Mouse (Mus musculus): Measurements from ENCODE around the gene Bcl11a. TPM values are rescaled to one million over a fixed set of nuclear protein-coding genes. Genes with fewer than 3 reads are reported as not detected.

Bcl11a gene
- polyA plus RNA-seq, 1 experiment, result 89.4 TPM

DNA sequence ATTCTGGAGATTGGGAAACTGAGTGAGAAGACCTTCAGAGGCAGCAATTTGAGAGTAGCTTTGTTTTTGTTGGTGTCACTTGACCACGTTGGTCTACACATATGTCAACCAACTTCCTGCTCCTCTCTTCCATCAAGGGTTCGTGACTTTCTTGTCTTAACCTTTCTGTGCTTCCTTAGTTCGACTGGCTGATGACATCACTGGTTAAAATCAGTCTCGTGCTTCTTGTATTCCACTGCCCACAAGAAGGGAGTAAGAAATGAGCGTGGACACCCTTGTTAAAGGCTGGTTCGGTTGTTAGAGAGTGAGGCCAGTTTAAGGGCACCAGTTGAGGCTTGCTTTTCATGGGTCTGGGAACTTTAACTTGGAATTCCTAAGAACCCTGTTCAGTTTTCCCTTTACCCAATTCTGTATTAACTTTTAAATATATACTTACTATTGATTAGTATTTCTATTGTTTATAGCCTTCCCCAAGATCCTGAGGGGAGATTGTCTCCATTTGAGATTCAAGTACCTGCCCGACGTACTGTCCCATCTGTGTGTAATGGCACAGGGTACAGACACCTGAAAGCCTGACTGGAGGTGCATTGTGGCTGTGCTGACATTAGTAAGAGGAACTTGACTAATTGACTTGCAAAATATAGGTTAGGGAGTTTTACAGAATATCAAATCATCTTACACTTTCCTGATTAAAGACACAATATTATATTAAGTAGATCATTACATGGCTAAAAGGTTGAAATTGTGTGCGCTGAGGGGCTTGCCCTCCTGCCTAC is 60.9 kb downstream of the Bcl11a start:
- 76% methylated on average over 9 of the region's 9 CpGs for WGBS
- Histone ChIP-seq H3K4me1 (ENCODE audit: control insufficient read depth, insufficient read depth, low read length) (peaks cover 20% of the 10 kb centered on the region), H3K27ac (ENCODE audit: insufficient read depth, low read depth, low read length) (no peak overlapping the region), H3K4me3 (ENCODE audit: insufficient read depth, low read depth, low read length) (no peak overlapping the region)
- TF ChIP-seq CTCF (IDR thresholded peaks at IDR 0.05; ENCODE audit: insufficient read depth, low read depth, low read length), result no peak
- TF ChIP-seq POLR2A (IDR thresholded peaks at IDR 0.05; ENCODE audit: insufficient read depth, low read depth, low read length), result no peak

DNA sequence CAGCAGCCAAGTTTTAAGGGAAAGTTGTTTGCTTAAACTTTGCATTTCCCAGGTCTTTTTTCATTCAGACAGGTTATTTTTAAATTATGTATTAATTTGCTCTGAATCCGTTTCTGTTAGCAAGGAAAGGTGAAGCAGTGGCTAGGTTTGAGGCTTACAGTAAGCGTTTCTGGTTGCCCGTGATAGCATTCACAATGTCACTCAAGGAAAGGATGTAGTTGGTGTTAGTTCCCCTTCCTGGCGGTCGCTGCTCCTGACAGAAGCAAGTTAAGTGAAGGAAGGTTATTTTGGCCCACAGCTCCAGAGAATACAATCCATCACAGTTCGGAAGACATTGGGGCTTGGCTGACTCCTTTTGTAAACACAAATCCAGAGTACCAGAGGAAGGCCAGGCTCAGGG is 61.6 kb downstream of the Bcl11a start:
- 73% methylated on average over 6 of the region's 6 CpGs for WGBS
- TF ChIP-seq CTCF (IDR thresholded peaks at IDR 0.05; ENCODE audit: insufficient read depth, low read depth, low read length), result no peak
- no peak for TF ChIP-seq POLR2A (IDR thresholded peaks at IDR 0.05; ENCODE audit: insufficient read depth, low read depth, low read length)
- H3K27ac ChIP-seq (ENCODE audit: insufficient read depth, low read depth, low read length), result no peak overlapping the region
- no peak overlapping the region for H3K4me3 ChIP-seq (ENCODE audit: insufficient read depth, low read depth, low read length)
- H3K4me1 ChIP-seq (ENCODE audit: control insufficient read depth, insufficient read depth, low read length), result peaks cover 23% of the 10 kb centered on the region

DNA sequence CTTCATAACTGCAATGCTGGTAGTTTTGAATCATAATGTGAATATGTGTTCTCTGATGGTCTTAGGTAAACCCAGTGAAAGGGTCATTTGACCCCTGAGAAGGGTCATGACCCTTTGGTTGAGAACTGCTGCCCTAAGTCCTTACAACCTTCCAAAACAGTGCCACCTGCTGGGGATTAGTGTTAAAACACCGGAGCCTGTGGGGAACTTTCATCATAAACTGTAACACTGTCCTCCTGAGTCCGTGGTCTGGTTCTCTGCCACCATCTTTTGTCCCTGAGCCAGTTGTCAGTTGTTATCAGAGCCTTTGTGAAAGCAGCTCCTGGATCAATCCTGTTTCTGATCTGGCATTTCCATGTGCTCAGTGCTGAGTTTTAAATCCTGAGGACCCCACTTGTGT is 62.1 kb downstream of the Bcl11a start:
- 83% methylated on average over 2 of the region's 2 CpGs for WGBS
- no peak overlapping the region for H3K27ac ChIP-seq (ENCODE audit: insufficient read depth, low read depth, low read length)
- no peak overlapping the region for H3K4me3 ChIP-seq (ENCODE audit: insufficient read depth, low read depth, low read length)
- H3K4me1 ChIP-seq (ENCODE audit: control insufficient read depth, insufficient read depth, low read length), result peaks cover 27% of the 10 kb centered on the region
- TF ChIP-seq CTCF (IDR thresholded peaks at IDR 0.05; ENCODE audit: insufficient read depth, low read depth, low read length) (no peak), POLR2A (IDR thresholded peaks at IDR 0.05; ENCODE audit: insufficient read depth, low read depth, low read length) (no peak)

DNA sequence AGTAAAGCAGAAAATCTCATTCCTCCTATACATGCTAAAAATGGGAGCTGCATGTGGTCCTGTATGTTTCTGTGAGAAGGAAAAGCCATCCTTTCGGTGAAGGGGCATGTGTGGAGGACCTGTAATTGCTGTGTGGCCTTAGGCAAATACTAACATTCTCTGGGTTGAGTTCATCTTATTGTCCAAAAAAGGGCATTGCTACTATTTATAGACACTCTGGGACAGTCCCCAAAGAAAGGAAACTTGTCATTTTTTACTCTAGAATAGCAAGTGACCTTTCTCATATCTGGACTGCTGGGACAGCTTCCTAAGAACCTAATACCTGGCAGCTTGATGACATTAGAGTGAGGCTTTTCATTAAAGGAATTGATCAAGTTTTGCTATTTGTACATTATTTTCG is 63.1 kb downstream of the Bcl11a start:
- TF ChIP-seq CTCF (IDR thresholded peaks at IDR 0.05; ENCODE audit: insufficient read depth, low read depth, low read length), result no peak
- WGBS, result 75% methylated on average over 2 of the region's 2 CpGs
- Histone ChIP-seq H3K4me1 (ENCODE audit: control insufficient read depth, insufficient read depth, low read length) (peaks cover 35% of the 10 kb centered on the region), H3K4me3 (ENCODE audit: insufficient read depth, low read depth, low read length) (no peak overlapping the region), H3K27ac (ENCODE audit: insufficient read depth, low read depth, low read length) (no peak overlapping the region)

DNA sequence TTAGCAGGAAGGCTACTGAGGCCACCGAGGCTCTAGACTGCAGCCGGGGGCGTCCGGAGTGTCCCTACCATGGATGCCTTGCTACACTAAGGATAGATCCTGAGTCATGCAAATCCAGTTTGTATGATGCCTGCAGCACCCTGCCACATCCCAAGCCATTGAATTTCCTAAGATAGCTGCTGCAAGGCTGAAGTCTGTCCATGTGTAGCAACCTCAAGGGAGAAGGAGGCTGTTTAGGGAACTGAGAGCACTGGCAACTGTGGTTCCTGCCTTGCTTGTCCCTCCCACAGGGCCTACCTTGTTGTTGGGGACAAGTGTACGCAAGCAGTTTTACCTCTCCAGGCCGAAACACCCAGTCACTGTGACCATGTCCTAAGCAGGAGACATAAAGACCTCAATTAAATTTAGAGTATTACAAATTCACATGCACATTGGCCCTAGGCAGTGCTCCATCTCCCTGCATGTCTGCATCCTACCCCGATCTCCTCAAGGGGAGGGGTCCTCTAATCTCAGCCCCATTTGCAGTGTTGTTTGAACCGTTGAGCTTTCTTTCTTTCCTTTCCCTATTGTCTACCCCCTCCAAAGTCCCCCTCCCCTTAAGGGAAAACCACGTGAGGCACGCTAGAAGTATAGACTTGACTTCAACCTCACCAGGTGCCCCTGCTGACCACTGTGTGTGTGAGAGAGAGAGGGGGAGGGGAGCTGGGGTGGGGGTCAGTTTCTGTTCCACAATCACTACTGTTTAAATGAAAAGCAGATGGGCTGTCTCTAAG is 63.8 kb downstream of the Bcl11a start:
- Histone ChIP-seq H3K4me3 (ENCODE audit: insufficient read depth, low read depth, low read length) (no peak overlapping the region), H3K27ac (ENCODE audit: insufficient read depth, low read depth, low read length) (no peak overlapping the region), H3K4me1 (ENCODE audit: control insufficient read depth, insufficient read depth, low read length) (peaks cover 35% of the 10 kb centered on the region)
- 52% methylated on average over 10 of the region's 10 CpGs for WGBS
- TF ChIP-seq CTCF (IDR thresholded peaks at IDR 0.05; ENCODE audit: insufficient read depth, low read depth, low read length) (no peak), POLR2A (IDR thresholded peaks at IDR 0.05; ENCODE audit: insufficient read depth, low read depth, low read length) (no peak)

DNA sequence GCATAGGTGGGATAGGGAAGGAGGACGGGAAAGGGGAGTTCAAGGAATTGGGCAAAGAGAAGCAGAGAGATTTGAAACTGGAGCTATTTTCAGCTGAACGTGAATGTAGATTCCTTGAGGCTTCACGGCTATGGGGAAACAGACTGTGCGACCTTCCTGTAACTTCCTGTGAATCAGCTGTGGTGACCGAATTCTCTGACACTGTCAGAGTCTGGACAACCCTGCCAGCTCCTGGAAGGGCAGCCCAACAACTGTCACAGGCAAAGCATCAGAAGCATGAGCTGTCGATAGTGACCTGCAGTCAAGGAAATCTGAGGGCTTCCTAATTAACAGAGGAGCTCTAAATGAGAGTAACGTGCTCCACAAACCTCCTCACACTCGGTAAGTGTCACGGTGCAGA is 64.5 kb downstream of the Bcl11a start:
- H3K27ac ChIP-seq (ENCODE audit: insufficient read depth, low read depth, low read length), result no peak overlapping the region
- 29% methylated on average over 9 of the region's 9 CpGs for WGBS
- TF ChIP-seq CTCF (IDR thresholded peaks at IDR 0.05; ENCODE audit: insufficient read depth, low read depth, low read length), result no peak
- no peak for TF ChIP-seq POLR2A (IDR thresholded peaks at IDR 0.05; ENCODE audit: insufficient read depth, low read depth, low read length)
- H3K4me3 ChIP-seq (ENCODE audit: insufficient read depth, low read depth, low read length), result no peak overlapping the region
- H3K4me1 ChIP-seq (ENCODE audit: control insufficient read depth, insufficient read depth, low read length), result peaks cover 38% of the 10 kb centered on the region

DNA sequence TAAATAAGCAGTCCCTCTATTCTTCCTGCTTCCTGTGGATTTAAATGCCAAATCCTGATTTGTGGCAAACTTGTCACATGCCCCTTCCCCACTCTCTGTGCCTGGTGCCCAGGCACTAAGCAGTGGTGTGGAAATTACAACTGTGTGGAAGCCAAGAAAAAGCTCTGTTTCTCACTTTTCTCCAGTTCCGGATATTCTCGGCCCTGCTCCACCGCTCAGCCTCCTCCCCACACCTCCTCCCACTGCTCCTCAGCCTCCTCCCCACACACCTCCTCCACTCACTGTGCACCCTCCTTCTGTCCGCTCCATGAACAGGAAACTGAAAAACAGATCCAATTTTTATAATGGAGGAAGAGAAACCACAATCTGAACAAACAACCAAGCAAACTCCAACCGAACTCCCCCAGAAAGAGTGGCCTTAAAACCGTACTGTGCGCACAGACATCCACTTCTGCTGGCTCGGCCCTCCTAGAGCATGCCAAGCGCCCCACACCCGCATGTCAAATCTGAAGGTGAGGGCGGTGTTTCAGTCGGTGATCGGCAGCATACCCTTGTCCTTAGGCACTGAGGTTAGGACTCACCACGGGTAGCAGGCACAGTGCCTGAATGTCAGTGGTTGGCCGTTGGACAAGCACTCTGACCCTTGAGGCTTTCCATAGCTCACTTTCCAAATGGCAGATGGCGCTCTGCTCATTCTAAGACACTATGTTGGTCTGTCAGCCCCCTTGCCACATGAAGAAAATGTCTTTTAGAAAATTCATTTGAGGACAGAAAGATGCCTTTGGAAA is 66.5 kb downstream of the Bcl11a start:
- peaks cover 40% of the 10 kb centered on the region for H3K4me1 ChIP-seq (ENCODE audit: control insufficient read depth, insufficient read depth, low read length)
- H3K4me3 ChIP-seq (ENCODE audit: insufficient read depth, low read depth, low read length), result no peak overlapping the region
- H3K27ac ChIP-seq (ENCODE audit: insufficient read depth, low read depth, low read length), result no peak overlapping the region
- TF ChIP-seq POLR2A (IDR thresholded peaks at IDR 0.05; ENCODE audit: insufficient read depth, low read depth, low read length), result no peak
- TF ChIP-seq CTCF (IDR thresholded peaks at IDR 0.05; ENCODE audit: insufficient read depth, low read depth, low read length), result no peak
- WGBS, result 53% methylated on average over 16 of the region's 16 CpGs

DNA sequence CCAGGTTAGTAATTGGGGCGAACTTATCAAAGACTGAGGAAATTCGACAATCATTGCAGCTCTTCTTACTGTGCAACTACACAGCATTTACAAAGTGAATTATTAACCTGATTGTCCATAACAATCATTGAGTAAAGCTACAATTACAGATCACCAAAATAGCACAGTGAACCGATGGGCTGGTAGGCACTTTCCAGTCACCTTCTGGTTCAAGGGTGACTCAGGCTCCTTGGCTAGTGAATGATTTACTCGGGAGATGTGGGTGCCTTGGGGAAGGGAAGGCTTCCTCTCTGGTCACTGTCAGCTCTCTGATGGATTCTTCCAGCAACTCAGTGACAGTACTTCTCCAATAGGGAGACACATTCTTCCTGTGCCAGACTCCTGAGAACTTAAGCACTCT is 68.2 kb downstream of the Bcl11a start:
- Histone ChIP-seq H3K4me1 (ENCODE audit: control insufficient read depth, insufficient read depth, low read length) (peaks cover 42% of the 10 kb centered on the region), H3K27ac (ENCODE audit: insufficient read depth, low read depth, low read length) (no peak overlapping the region)
- WGBS, result 53% methylated on average over 4 of the region's 4 CpGs

DNA sequence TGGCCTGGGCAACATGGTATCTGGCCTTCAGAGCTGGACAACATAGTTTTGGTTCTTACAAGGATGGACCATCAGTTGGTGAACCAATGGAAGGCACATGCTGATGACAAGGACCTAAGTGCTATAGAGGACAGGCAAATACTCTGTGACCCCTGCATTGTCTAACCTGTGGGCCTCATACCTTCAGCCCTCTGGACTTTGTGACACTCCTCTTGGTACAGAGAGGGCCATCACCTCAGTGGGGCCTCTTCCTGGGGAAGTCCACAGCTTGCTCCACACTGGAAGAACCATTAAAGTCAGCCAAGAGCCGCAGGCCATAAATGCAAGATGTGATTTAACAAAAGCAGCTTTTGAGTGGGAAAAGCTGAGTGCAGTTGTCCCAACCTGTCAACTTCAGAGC is 68.6 kb downstream of the Bcl11a start:
- Histone ChIP-seq H3K4me1 (ENCODE audit: control insufficient read depth, insufficient read depth, low read length) (peaks cover 39% of the 10 kb centered on the region), H3K4me3 (ENCODE audit: insufficient read depth, low read depth, low read length) (no peak overlapping the region), H3K27ac (ENCODE audit: insufficient read depth, low read depth, low read length) (no peak overlapping the region)
- 89% methylated on average over 1 of the region's 1 CpGs for WGBS
- TF ChIP-seq CTCF (IDR thresholded peaks at IDR 0.05; ENCODE audit: insufficient read depth, low read depth, low read length), result no peak
- TF ChIP-seq POLR2A (IDR thresholded peaks at IDR 0.05; ENCODE audit: insufficient read depth, low read depth, low read length), result no peak

More for the DNA sequence above, 68.2 kb downstream of the Bcl11a start:
- H3K4me3 ChIP-seq (ENCODE audit: insufficient read depth, low read depth, low read length), result no peak overlapping the region
- TF ChIP-seq POLR2A (IDR thresholded peaks at IDR 0.05; ENCODE audit: insufficient read depth, low read depth, low read length) (no peak), CTCF (IDR thresholded peaks at IDR 0.05; ENCODE audit: insufficient read depth, low read depth, low read length) (no peak)
